Mouse (Mus musculus) urinary bladder, adult 2 months (tissue): ENCODE results near the gene Lingo2. TPM values are rescaled to one million over a fixed set of nuclear protein-coding genes. Genes with fewer than 3 reads are reported as not detected.
"Not testable (repeated sequence)": the region's sequence is repeated elsewhere in the genome, so short reads cannot be mapped to it uniquely, and the experiment has no call there.

ENCODE experiments used
- DNase-seq: peaks from one replicate; pipeline ENCODE4 v3.0.0; 2022; ENCODE audit warnings: low spot score
- polyA plus RNA-seq: library from polyadenylated mRNA; depleted of rRNA; stranded (reverse); fragments of >200 nt; gene quantifications from 2 replicates; pipeline ENCODE4 v1.2.3, GENCODE M21; 2012

The Lingo2 gene
- polyA plus RNA-seq, 1 experiment: not detected

GRCm38 (mm10) chr4:35845140-35845539 lies 1106.4 kb downstream of the Lingo2 start:
- DNase-seq: no peak

DNA sequence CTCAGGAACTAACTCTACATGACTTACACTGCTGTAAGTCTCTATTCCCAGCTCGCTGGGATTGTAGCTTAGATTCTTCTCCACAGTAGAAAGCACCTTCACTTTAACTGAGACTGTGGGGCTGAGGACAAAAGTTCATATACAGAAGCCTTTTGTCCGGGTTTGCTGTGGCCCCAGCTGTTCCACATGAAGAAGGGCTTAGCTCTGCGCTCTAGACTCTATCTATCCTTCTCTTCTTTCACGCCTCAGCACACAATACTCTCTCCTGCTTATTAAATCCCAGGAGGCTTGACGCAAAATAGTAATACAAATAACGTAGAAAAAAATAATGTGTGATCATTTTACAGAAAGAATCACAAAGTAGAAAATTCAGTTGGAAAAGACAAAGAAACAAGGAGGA lies 1107.0 kb downstream of the Lingo2 start:
- no peak for DNase-seq

GRCm38 (mm10) chr4:35823322-35823870 lies 1128.2 kb downstream of the Lingo2 start:
- no peak for DNase-seq

DNA sequence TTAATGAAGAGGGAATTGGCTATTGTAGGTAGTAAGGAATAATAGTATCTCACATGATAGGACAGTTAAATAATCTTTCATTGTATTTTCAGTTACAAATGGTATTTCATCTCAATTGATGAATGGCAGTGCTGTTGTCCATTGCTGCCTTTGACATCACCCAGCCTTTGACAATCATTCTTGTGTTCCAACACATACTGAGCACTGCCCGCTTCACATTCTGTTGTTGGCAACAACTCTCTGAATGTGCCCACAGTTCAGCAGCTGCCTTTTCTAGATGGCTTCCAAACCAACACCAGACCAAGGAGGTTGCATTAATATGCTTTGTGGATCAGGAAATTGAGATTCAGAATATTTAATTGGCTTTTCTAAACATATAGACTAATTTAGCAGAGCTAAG lies 1130.8 kb downstream of the Lingo2 start:
- DNase-seq: no peak

DNA sequence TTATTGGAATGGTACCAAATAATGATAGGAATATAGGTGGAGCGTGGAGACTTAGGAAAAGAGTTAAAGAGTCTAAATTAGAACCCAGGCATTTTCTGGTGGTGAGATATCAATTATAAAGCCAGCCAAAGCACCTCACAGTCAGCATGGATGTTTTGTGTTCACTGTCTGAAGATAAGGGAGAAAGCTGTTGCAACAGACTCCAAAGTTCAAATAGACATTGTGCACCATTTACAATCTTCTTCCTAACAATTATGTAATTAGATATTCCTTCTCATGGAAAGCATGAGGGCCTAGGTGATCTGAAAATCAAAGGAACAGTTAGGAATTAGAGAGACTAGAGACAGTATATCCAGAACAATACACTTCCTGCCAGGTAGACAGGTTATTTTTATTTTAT lies 1136.8 kb downstream of the Lingo2 start:
- no peak for DNase-seq

- no peak for DNase-seq
Observed at GRCm38 (mm10) chr4:35807497-35808210, 1143.9 kb downstream of the Lingo2 start.

DNA sequence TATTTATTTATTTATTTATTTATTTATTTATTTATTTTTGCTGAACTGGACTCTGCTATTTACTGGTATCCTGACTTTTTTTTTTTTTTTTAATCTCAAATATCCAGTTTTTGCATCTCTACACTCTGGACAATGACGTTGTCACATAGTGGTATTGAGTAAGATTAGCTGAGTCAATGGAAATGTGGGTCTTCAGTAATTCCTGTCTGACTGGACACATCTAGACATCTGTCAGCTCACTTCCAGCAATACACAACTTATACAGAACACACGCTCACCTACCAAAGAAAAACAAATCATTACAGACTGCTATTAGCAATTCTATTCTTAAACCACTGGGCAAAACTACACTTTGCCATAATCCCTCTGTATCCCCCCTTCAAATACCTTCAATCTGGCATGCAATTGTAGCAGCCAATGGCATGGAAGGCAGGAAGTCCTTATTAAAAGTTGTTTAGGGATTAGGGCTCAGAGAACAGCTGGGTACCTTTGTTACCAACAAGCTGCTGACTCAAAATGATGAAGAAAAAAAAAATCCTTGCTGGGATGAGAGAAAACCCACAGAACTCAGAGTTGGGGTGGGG lies 1144.6 kb downstream of the Lingo2 start:
- DNase-seq: no peak

- no peak for DNase-seq
Observed at GRCm38 (mm10) chr4:35784255-35784921, 1167.2 kb downstream of the Lingo2 start.

DNA sequence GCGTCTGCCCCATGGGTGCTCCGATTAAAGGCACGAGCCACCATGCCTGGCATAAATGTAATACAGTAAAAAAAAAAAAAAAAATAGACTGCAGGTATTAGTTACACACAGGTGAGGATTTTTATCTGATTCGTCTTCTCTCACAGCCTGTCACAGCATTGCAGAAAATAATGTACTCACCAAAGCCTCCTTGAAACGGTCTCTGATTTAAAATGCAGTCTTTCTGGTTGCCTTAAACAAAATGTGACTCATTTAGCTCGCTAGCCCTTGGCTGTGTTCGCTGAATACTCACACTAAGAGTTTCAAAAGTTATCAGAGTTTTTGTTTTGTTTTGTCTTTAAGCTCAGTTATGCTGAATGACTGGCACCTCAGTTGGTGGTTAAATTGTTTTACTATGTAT lies 1180.7 kb downstream of the Lingo2 start:
- no peak for DNase-seq

DNA sequence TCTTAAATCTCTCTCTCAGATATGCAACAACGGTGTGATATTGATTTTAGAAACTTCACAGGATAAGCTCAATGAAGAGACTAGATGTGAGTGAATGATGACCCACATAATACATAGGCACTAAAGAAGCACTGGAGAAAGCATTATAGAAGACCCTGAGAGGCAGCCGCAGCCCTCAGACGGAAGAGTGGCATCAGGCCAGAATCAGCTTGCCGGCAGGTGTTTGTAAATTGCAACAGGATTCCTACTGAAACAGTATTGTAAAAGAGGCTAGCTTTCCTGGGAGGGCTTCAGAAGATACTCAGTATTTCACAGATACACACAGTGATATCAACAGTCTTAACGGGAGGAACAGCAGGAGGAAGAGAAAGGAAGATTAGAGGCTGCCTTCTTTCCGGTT lies 1184.6 kb downstream of the Lingo2 start:
- no peak for DNase-seq

DNA sequence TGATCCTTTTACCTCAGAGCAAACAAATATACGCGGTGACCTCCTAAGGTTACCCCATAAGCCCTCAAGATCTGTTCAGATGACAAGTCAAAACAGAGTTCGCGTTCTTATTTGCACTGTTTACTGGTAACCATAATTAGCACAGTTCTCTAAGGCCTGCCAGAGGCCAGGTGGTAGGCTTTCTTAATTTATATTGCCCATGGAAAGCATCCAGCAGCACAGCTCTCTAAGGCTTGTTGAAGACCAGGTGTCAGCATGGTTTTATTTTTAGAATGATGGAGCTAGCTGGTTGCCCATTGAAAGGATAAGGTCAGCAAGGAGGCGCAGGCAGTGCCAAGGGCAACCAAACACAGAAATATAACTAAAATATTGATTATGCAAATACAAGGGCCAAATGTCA lies 1190.4 kb downstream of the Lingo2 start:
- DNase-seq: no peak

DNA sequence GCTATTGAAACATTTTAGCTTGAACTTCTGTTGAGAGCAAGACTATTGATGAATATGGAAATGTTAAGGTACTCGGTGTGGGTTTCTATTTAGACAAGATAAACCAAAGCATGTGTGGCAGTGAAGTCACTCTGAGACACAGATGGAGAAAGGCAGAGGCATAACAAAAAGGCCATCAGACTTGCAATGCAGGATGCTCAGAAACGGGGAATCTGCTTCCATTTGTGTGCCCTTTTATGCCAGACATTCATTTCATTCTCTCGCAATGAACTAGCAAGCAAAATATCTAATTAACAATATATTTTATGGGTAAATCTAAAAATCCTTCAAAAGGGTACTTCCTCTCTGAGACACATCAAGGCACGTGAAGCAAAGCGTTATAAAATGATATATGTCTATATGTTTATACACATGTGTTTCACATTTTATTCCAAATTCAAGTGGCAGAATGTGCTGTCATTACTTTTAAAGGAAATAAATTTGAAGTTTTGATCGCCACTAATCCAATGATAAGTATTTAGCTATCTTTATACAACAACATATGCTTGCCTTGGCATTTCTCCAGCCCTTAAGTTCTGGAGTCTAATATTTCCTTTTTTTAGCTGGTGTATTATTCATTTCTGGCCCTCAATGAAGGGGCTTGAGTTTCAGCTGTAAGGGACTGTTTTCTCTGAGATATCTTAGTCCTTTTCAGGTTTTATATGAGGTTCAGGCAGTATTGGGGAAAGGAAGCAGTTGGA lies 1199.3 kb downstream of the Lingo2 start:
- no peak for DNase-seq

GRCm38 (mm10) chr4:35746693-35747092 lies 1204.9 kb downstream of the Lingo2 start:
- no peak for DNase-seq

- DNase-seq: no peak
Observed at GRCm38 (mm10) chr4:35724774-35725173, 1226.8 kb downstream of the Lingo2 start.

DNA sequence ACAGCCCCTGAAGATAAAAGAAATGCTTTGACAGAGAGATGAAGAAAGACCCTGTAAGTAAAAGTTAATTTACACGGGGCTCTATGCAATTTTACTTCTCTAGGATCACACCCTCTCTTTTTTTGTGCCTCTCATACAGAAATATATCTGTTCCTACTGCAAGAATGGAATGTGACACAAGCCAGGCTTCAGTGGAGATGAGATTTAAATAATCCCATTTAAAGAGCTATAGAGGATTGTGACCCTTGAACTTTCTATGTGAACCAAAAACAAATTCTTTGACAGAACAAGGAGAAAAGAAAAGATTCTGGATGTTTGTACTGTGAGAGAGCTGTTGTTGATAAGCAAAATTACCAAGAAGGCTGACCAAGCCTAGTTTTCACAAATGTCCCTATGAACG lies 1247.4 kb downstream of the Lingo2 start:
- no peak for DNase-seq

- no peak for DNase-seq
Observed at GRCm38 (mm10) chr4:35702661-35703060, 1248.9 kb downstream of the Lingo2 start.

DNA sequence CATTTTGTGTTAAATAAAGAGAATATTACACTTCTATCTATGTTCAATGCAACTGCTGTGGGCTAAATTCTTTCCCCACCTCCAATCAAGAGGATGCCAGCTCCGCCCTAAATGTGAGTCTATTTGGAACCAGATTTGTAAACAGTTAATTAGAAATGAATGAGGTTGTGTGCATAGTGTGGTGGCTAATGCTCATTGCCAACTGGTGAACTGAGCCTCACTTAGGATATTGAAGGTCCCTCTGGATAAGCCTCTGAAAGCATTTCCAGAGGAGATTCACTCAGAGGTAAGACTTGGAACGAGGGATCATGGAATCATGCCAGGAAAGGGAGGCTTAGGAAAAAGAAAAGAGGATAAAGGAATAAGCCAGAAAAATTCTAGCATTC lies 1256.4 kb downstream of the Lingo2 start:
- no peak for DNase-seq

DNA sequence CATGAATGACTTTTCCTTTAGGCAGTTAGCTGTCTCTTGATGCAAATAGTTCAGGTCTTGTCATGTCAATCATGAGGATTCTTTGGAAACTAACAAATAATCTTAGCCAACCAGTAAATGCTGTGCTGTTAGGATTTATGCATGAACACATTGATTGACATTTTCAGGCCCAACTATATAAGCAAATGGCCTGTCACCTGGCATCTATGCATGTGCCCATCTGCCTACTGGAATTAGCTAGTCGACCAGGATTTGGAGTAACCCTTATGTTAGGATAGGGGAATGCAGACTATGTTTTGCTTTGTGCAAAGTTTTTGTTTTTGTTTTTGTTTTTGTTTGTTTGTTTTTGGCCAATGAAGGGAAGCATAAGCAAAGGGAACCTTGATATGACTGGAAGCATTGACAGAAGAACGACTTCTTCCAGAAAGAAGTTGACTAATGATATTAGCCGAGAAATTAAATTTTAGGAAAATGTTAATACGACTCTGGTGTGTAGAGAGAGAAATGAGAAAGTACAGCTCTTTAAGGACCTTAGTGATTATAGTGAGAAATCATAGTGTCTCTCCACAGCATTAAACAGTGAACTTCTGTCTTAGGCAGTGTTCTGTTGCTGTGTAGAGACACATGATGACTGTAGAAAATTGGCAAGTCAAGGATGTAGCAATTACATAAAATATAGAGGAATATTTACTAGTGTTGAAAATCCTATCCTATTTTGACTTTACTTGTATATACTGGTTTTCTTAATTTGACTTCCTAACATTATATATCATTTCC lies 1257.0 kb downstream of the Lingo2 start:
- DNase-seq: no peak

GRCm38 (mm10) chr4:35690521-35690920 lies 1261.0 kb downstream of the Lingo2 start:
- DNase-seq: no peak

DNA sequence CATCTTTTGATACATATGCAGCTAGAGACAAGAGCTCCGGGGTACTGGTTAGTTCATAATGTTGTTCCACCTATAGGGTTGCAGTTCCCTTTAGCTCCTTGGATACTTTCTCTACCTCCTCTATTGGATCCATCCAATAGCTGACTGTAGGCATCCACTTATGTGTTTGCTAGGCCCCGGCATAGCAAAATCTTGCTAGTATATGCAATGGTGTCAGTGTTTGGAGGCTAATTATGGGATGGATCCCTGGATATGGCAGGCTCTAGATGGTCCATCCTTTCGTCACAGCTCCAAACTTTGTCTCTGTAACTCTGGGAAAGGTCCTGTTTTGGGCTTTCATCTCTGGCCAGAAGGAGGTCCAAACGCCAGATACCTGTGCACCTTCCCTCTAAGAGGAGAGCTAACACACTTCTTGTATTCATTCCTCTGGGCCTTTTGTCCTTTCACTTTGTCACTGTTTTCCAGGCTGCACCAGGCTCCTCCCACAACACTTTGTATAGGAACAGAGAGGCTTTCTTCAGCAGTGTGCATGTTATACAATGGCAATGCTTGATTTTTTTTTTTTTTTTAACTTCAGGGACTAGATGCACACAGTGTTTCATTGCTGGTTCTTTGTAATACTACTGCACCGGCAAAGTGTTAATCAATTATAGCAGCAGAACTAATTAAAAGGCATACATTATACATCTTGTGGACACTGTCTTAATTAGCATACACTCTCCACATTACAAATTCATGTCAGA lies 1262.9 kb downstream of the Lingo2 start:
- not testable (repeated sequence) for DNase-seq
